Mouse (Mus musculus): Measurements from ENCODE around the gene Sgms1.

DNA sequence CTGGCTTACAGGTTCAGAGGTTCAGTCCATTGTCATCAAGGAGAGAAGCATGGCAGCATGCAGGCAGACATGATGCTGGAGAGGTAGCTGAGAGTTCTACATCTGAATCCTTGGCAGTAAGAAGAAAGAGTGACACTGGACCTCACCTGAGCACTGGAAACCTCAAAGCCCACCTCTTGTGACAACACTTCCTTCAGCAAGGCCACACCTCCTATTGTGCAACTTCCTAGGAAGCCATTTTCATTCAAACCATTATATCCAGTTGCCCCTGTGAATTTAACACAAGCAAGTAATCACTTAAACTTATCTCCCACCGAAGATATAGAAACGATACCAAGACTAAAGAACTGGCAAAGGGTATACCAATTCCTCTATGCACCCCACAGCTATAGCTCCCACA, 129.7 kb downstream of the Sgms1 start:
- TF ChIP-seq CTCF (IDR thresholded peaks at IDR 0.05; ENCODE audit: control insufficient read depth, insufficient read depth, insufficient replicate concordance, low read depth, low read length) (no peak), POLR2A (IDR thresholded peaks at IDR 0.05; ENCODE audit: control insufficient read depth, low read depth, low read length) (no peak)

All from testis, adult 2 months (tissue).